Mouse (Mus musculus) ES-E14 (cell line): ENCODE measurements around the gene Lhpp. TPM values are rescaled to one million over a fixed set of nuclear protein-coding genes. Genes with fewer than 3 reads are reported as not detected.

Experiments used
- DNase-seq: peaks from one replicate; pipeline ENCODE4 v3.0.0-alpha.2; 2013; ENCODE audit warnings: low read depth, low spot score
- H3K27ac ChIP-seq: 2 replicates; pipeline ENCODE4 v1.5.1; 2012; ENCODE audit warnings: low read depth, mild to moderate bottlenecking, low read length, moderate library complexity, mixed read lengths; ENCODE audit not compliant: poor library complexity, insufficient read depth, severe bottlenecking
- H3K36me3 ChIP-seq: 2 replicates; pipeline ENCODE4 v1.6.1; 2012; ENCODE audit warnings: mild to moderate bottlenecking, low read length, moderate library complexity, mixed read lengths; ENCODE audit not compliant: control insufficient read depth, poor library complexity, insufficient read depth, severe bottlenecking
- H3K4me1 ChIP-seq, 2 experiments: fragments of 150-350 bp in 1 of 2; sonication (generic) in 1 of 2; 2 replicates each; pipeline ENCODE4 v1.6.1; 2012; ENCODE audit warnings: low read length in 2 of 2, mild to moderate bottlenecking in 1 of 2, mixed read lengths in 1 of 2; ENCODE audit not compliant: control insufficient read depth in 2 of 2, insufficient read depth in 2 of 2, poor library complexity in 1 of 2
- H3K4me3 ChIP-seq, 2 experiments: fragments of 150-350 bp in 1 of 2; sonication (generic) in 1 of 2; 2 replicates each; pipeline ENCODE4 v1.5.1; 2012; ENCODE audit warnings: low read length in 2 of 2, low read depth in 1 of 2, mild to moderate bottlenecking in 1 of 2, mixed read lengths in 1 of 2; ENCODE audit not compliant: insufficient read depth in 1 of 2, poor library complexity in 1 of 2, severe bottlenecking in 1 of 2
- H3K9ac ChIP-seq: 2 replicates; pipeline ENCODE4 v1.6.1; 2012; ENCODE audit warnings: low read depth, mild to moderate bottlenecking, low read length, mixed read lengths; ENCODE audit not compliant: poor library complexity, insufficient read depth, severe bottlenecking
- H3K9me3 ChIP-seq: fragments of 150-350 bp; sonication (generic); 2 replicates; pipeline ENCODE4 v1.6.1; 2012; ENCODE audit warnings: low read depth, mild to moderate bottlenecking, low read length; ENCODE audit not compliant: control insufficient read depth, insufficient read depth
- CHD2 ChIP-seq: IDR thresholded peaks from 2 replicates; pipeline ENCODE4 v1.6.1; 2014; ENCODE audit warnings: mild to moderate bottlenecking, low read depth, low read length, inconsistent platforms
- HCFC1 ChIP-seq: IDR thresholded peaks from 2 replicates; pipeline ENCODE4 v1.6.1; 2012; ENCODE audit warnings: low read length, inconsistent platforms, borderline replicate concordance; ENCODE audit not compliant: insufficient read depth
- MAFK ChIP-seq: IDR thresholded peaks from 2 replicates; pipeline ENCODE4 v1.6.1; 2014; ENCODE audit warnings: mild to moderate bottlenecking, low read depth, low read length, inconsistent platforms; ENCODE audit not compliant: insufficient read depth
- ZC3H11A ChIP-seq: IDR thresholded peaks from 2 replicates; pipeline ENCODE4 v1.6.1; 2012; ENCODE audit warnings: low read depth, mild to moderate bottlenecking, inconsistent platforms, low read length, borderline replicate concordance
- ZNF384 ChIP-seq: IDR thresholded peaks from 2 replicates; pipeline ENCODE4 v1.6.1; 2012; ENCODE audit warnings: low read depth, low read length, inconsistent platforms
- in situ Hi-C, 2 experiments: fragments of 600-800 bp; cut with MboI; formaldehyde crosslinking; loops; one replicate each; pipeline ENCODE4 v1.15.1; 2025; ENCODE audit warnings: low sequenced_read_pairs in 2 of 2, inconsistent platforms in 1 of 2; ENCODE audit not compliant: unreplicated experiment in 2 of 2
- total RNA-seq: library from RNA; depleted of rRNA; stranded (reverse); fragments of 300-350 nt; gene quantifications from 2 replicates; pipeline ENCODE4 v1.2.3, GENCODE M21; 2012

Lhpp gene
- total RNA-seq, 1 experiment: 11.9 TPM

DNA sequence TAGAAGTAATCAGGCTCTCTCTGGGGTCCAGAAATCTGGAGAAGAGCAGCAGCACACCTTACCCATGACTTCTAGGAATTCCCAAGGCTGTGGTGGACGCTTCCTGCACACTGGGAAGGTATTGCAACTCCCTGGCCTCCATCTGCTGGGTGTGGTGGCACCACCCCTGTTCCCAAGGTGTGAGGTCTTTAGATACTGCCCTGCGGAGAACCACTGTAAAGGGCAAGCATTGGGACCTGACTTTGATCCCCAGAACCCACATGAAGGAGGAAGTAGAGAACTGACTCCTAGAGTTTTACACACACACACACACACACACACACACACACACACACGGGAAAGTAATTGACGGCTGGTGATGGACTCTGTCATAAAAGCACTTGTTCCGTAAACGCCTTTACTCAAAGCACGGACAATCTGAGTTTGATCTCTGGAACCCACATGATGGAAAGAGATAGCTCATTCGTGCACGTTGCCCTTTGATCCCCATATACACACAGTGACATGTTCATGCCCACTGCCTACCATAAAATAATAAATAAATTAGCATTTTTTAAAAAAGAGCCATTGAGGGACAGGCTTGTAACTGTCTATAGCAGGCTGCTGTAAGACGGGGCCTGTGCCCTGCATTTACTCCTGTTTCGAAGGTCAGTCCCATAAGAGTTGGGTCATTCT, 34.3 kb downstream of the Lhpp start:
- TF ChIP-seq CHD2: no peak
- no peak for TF ChIP-seq ZNF384
- no peak for TF ChIP-seq ZC3H11A
- no peak for TF ChIP-seq MAFK
- TF ChIP-seq HCFC1: no peak
- in situ Hi-C loops: no loop called here
- H3K4me1 ChIP-seq: no peaks in the 10 kb centered on the region
- no peak overlapping the region for H3K4me3 ChIP-seq
- DNase-seq: no peak
- no peak overlapping the region for H3K9ac ChIP-seq
- H3K9me3 ChIP-seq: no peaks in the 10 kb centered on the region
- no peak overlapping the region for H3K27ac ChIP-seq
- H3K36me3 ChIP-seq: no peaks in the 10 kb centered on the region

DNA sequence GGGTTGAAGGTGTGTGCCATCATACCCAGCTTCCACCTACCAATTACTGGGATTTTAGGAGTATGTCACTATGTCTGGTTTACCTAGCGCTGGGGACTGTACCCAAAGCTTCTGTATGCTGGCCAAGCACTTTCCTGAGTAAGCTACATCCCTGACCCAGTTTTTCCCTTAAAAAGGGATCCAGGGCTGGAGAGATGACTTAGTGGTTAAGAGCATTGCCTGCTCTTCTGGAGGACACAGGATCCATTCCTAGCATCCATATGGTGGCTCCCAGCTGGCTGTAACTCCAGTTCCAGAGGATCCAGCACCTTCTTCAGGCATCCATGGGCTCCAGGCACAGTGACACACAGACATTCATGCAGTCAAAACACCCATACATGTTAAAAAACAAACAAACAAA, 36.1 kb downstream of the Lhpp start:
- Histone ChIP-seq H3K9me3 (no peaks in the 10 kb centered on the region), H3K9ac (no peak overlapping the region), H3K4me3 (no peak overlapping the region), H3K27ac (no peak overlapping the region), H3K36me3 (no peaks in the 10 kb centered on the region), H3K4me1 (no peaks in the 10 kb centered on the region)
- in situ Hi-C loops: no loop called here
- DNase-seq: no peak
- TF ChIP-seq ZNF384 (no peak), CHD2 (no peak), HCFC1 (no peak), MAFK (no peak), ZC3H11A (no peak)

DNA sequence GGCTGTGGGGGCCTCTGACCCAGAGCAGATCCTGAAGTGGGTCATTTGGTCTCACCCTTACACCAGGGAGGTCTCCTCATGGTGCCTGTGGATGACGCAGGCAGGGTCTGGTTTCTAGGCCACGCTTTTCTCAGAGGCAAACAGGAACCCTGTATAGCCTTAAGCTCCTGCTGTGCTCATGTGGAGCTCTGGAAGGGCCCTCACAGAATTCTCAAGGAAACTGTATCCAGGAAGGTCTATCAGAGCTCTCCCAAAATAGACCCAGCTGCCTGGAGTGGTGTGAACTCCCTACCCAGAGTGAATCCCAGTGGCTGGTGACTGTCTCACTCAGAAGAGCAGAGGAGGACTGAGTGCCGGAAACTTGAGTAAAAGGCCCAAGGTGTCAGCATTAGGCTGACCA, 44.0 kb downstream of the Lhpp start:
- Histone ChIP-seq H3K27ac (no peak overlapping the region), H3K9me3 (no peaks in the 10 kb centered on the region)
- no peak for TF ChIP-seq ZNF384

DNA sequence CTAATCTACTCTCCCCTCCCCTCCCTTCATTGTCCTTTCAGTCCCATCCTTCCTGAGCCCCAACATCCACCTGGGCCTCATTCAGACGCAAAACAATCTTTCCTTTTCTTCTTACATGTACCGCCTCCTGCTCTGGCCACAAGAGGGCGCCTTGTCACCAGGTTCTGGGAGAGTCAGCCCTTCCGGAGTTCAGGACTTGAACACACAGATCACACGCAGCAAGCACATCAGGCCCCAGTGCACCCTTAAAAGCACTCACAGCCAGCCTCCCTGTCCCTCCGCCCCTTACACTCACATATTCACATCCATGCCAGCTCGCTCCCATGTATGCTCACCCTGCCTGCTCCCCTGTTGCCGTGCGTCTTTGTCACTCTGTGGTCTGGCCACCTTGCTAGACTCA, 45.6 kb downstream of the Lhpp start:
- no peaks in the 10 kb centered on the region for H3K9me3 ChIP-seq
- H3K4me1 ChIP-seq: peaks cover 0 to 23% of the 10 kb centered on the region in 2 experiments; a peak in 1 of 4 replicates
- H3K9ac ChIP-seq: 0 out of 2 replicates have a peak overlapping the region, but pooled peaks have one; percentile 29
- H3K4me3 ChIP-seq: no peak overlapping the region
- TF ChIP-seq HCFC1 (no peak), CHD2 (no peak), ZNF384 (no peak), ZC3H11A (peak; percentile 85; the same call in 1 of the 2 replicates), MAFK (no peak)
- peak; percentile 89 for DNase-seq
- H3K27ac ChIP-seq: no peak overlapping the region
- no peaks in the 10 kb centered on the region for H3K36me3 ChIP-seq
- in situ Hi-C loops: loop anchor here in 1 of 2 experiments (25.0 kb wide), 1 partner anchor 231 kb away; no protein-coding TSS in a partner anchor

More for the DNA sequence above, 44.0 kb downstream of the Lhpp start:
- Histone ChIP-seq H3K36me3 (no peaks in the 10 kb centered on the region), H3K4me1 (peaks cover 0 to 20% of the 10 kb centered on the region in 2 experiments; a peak in 1 of 4 replicates), H3K9ac (no peak overlapping the region), H3K4me3 (no peak overlapping the region)
- no peak for DNase-seq
- in situ Hi-C loops: loop anchor here (5.0 to 25.0 kb wide), 2 partner anchors 233 to 243 kb away; no protein-coding TSS in a partner anchor

DNA sequence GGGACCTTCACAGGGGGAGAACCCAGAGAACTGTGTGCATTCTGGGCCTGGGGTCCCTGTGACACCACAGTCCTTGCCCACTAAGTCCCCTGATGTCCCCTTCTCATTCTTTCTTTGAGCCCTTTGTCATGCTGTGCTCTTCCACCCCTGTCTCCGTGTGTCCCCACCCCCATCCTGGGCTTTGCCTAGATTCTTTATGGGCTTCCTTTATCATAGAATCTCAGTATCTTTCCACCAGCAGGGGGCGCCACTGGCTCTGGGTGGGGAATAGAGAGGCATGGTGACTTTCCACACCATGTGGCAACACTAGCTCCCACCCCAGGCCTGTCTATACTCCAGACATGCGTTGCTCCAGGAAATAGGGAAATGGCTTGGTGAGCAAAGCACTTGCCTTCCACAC, 46.1 kb downstream of the Lhpp start:
- TF ChIP-seq ZC3H11A (no peak), CHD2 (no peak), MAFK (no peak), HCFC1 (no peak), ZNF384 (no peak)
- H3K4me3 ChIP-seq: no peak overlapping the region
- in situ Hi-C loops: loop anchor here in 1 of 2 experiments (25.0 kb wide), 1 partner anchor 231 kb away; no protein-coding TSS in a partner anchor
- H3K36me3 ChIP-seq: no peaks in the 10 kb centered on the region
- 0 out of 2 replicates have a peak overlapping the region, but pooled peaks have one; percentile 29 for H3K9ac ChIP-seq
- H3K4me1 ChIP-seq: peaks cover 0 to 23% of the 10 kb centered on the region in 2 experiments; a peak in 1 of 4 replicates
- no peaks in the 10 kb centered on the region for H3K9me3 ChIP-seq
- H3K27ac ChIP-seq: no peak overlapping the region
- DNase-seq: peak; percentile 94
